Mouse (Mus musculus) midbrain, embryonic 12.5 days (tissue): ENCODE results near the gene Dgki. TPM values are rescaled to one million over a fixed set of nuclear protein-coding genes. Genes with fewer than 3 reads are reported as not detected.

ENCODE experiments used
- ATAC-seq: fragments of 200-750 bp; cut with Nextera tagmentation; 2 replicates; pipeline ENCODE4 v1.8.0; 2017; ENCODE audit warnings: low read depth, moderate TSS enrichment, moderate library complexity; ENCODE audit not compliant: low FRiP score
- H3K27ac ChIP-seq: fragments of 300-500 bp; sonication (generic); replicated peaks from 2 replicates; pipeline ENCODE4 v1.5.1; 2016; ENCODE audit warnings: mild to moderate bottlenecking
- H3K27me3 ChIP-seq: fragments of 300-500 bp; sonication (generic); 2 replicates; pipeline ENCODE4 v1.6.1; 2016; ENCODE audit warnings: mild to moderate bottlenecking
- H3K36me3 ChIP-seq: fragments of 300-500 bp; sonication (generic); 2 replicates; pipeline ENCODE4 v1.6.1; 2016
- H3K4me1 ChIP-seq: fragments of 300-500 bp; sonication (generic); 2 replicates; pipeline ENCODE4 v1.6.1; 2016
- H3K4me2 ChIP-seq: fragments of 300-500 bp; sonication (generic); replicated peaks from 2 replicates; pipeline ENCODE4 v1.6.1; 2016; ENCODE audit warnings: mild to moderate bottlenecking, moderate library complexity
- H3K4me3 ChIP-seq: fragments of 300-500 bp; sonication (generic); 2 replicates; pipeline ENCODE4 v1.5.1; 2016; ENCODE audit warnings: mild to moderate bottlenecking
- H3K9ac ChIP-seq: fragments of 300-500 bp; sonication (generic); replicated peaks from 2 replicates; pipeline ENCODE4 v1.6.1; 2016; ENCODE audit warnings: mild to moderate bottlenecking, moderate library complexity
- H3K9me3 ChIP-seq: fragments of 300-500 bp; sonication (generic); 2 replicates; pipeline ENCODE4 v1.6.1; 2016; ENCODE audit warnings: mild to moderate bottlenecking
- WGBS: fragments of 180-500 bp; shearing (Covaris S2); methylation state at CpG from one replicate; pipeline ENCODE4 v1.1.7; 2016; 5-methylcytosine and 5-hydroxymethylcytosine counted together
- polyA plus RNA-seq: library from polyadenylated mRNA; unstranded; fragments of >200 nt; fragmentation: Nextera tagmentation; extraction: Ambion mirVana; gene quantifications from 2 replicates; pipeline ENCODE4 v1.2.1, GENCODE M21; 2016

The Dgki gene
- polyA plus RNA-seq, 1 experiment from 2014 or later, result 4.3 TPM

DNA sequence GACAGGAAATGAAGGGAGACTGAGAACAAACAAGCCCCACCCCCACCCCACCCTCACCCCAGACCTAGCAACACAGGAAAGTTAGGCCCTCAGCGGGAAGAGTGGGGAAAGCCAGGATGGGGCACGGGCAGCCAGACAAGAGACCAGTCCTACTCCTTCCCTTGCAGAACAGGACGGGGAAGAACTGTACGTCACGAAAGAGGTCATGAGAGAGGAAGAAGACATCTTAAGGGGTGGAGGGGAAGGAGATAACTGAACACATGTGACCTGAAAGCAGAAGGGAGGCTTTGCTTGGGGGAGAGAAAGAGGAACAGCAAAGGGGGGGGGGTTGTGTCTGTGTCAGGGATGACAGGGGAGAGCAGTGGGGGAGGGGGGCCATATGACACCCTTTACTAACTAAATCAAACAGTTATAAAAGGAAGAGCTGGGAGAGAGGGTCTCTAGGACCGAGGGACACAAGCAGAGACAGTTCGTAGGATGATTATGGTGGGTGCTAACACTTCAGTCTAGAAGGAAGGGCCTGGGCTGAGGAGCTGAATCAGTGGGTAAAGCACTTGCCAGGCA lies 77.0 kb downstream of the Dgki start:
- H3K9me3 ChIP-seq, result no peaks in the 10 kb centered on the region
- H3K4me2 ChIP-seq, result no peak overlapping the region
- H3K27me3 ChIP-seq, result no peaks in the 10 kb centered on the region
- no peak overlapping the region for H3K27ac ChIP-seq
- H3K4me3 ChIP-seq, result no peak overlapping the region
- 74% methylated on average over 7 of the region's 7 CpGs for WGBS
- H3K9ac ChIP-seq, result no peak overlapping the region
- H3K4me1 ChIP-seq, result peaks cover 5% of the 10 kb centered on the region; the same call in 1 of the 2 replicates
- no peaks in the 10 kb centered on the region for H3K36me3 ChIP-seq
- no peak for ATAC-seq

GRCm38 (mm10) chr6:37222016-37222415 lies 78.0 kb downstream of the Dgki start:
- Histone ChIP-seq H3K9me3 (no peaks in the 10 kb centered on the region), H3K4me1 (peaks cover 5% of the 10 kb centered on the region; the same call in 1 of the 2 replicates), H3K4me2 (no peak overlapping the region), H3K27ac (no peak overlapping the region), H3K36me3 (no peaks in the 10 kb centered on the region), H3K9ac (no peak overlapping the region), H3K4me3 (no peak overlapping the region), H3K27me3 (no peaks in the 10 kb centered on the region)
- ATAC-seq, result no peak
- WGBS, result 47% methylated on average over 6 of the region's 6 CpGs

- Histone ChIP-seq H3K4me1 (peaks cover 21% of the 10 kb centered on the region), H3K27ac (no peak overlapping the region), H3K36me3 (no peaks in the 10 kb centered on the region), H3K4me3 (no peak overlapping the region), H3K9me3 (no peaks in the 10 kb centered on the region), H3K4me2 (no peak overlapping the region), H3K9ac (no peak overlapping the region), H3K27me3 (0 out of 2 replicates have a peak, but pooled peaks cover 5% of the 10 kb centered on the region)
- 65% methylated on average over 4 of the region's 4 CpGs for WGBS
- no peak for ATAC-seq
These were observed 80.9 kb downstream of the Dgki start for GRCm38 (mm10) chr6:37219110-37219509.

DNA sequence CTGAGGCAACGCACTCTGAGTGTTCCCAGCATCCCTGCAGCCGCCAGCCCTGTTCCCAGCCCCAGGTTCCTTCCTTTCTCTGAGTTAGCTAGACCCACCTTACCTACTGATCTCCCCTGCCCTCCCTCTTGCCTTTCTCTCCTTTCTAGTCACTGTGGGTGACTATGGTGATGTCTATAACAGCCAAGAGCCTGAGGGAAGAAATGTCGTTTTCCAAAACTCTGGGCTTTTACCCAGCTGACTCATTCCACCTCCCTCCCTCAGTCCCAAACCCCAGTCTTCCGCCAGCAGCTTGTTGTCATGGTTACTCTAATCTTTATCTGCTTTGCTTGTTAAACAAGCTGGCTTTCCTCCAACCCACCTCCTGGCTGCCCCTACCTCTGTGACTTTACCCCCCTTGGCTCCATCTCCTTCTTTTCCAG lies 83.6 kb downstream of the Dgki start:
- Histone ChIP-seq H3K27ac (no peak overlapping the region), H3K4me3 (no peak overlapping the region), H3K4me2 (no peak overlapping the region), H3K36me3 (no peaks in the 10 kb centered on the region), H3K27me3 (0 out of 2 replicates have a peak, but pooled peaks cover 5% of the 10 kb centered on the region), H3K9ac (no peak overlapping the region), H3K9me3 (no peaks in the 10 kb centered on the region), H3K4me1 (peaks cover 37% of the 10 kb centered on the region)
- ATAC-seq, result peak; percentile 73
- WGBS, result 31% methylated on average over 4 of the region's 4 CpGs

DNA sequence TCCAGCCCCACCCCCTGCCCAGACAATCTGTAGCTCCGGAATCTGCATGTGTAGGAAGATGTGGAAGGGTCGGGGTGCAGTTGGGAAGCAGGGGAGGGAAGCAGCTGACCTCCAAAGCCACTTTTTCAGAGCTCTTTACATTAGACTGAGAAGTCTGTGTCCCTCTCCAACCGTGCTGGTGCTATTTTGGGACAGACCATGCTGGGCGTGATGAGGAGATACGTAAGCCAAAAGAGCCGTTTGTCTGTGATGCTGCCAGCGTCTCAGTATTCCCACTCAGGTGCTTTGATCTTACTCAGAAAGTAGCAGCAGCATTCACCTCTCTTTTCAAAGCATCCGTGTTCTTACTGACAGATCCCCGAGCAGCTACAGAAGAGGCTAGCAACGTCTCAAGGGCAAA lies 84.3 kb downstream of the Dgki start:
- H3K9me3 ChIP-seq, result no peaks in the 10 kb centered on the region
- H3K27me3 ChIP-seq, result 0 out of 2 replicates have a peak, but pooled peaks cover 5% of the 10 kb centered on the region
- ATAC-seq, result no peak
- no peak overlapping the region for H3K4me2 ChIP-seq
- no peak overlapping the region for H3K27ac ChIP-seq
- H3K4me1 ChIP-seq, result peaks cover 41% of the 10 kb centered on the region
- H3K4me3 ChIP-seq, result no peak overlapping the region
- WGBS, result 32% methylated on average over 10 of the region's 10 CpGs
- H3K36me3 ChIP-seq, result no peaks in the 10 kb centered on the region
- H3K9ac ChIP-seq, result no peak overlapping the region

- no peak overlapping the region for H3K4me2 ChIP-seq
- no peak overlapping the region for H3K4me3 ChIP-seq
- no peak overlapping the region for H3K9ac ChIP-seq
- H3K27ac ChIP-seq, result no peak overlapping the region
- H3K4me1 ChIP-seq, result peaks cover 41% of the 10 kb centered on the region
- no peaks in the 10 kb centered on the region for H3K9me3 ChIP-seq
- ATAC-seq, result no peak
- 71% methylated on average over 4 of the region's 4 CpGs for WGBS
- H3K36me3 ChIP-seq, result no peaks in the 10 kb centered on the region
- H3K27me3 ChIP-seq, result 0 out of 2 replicates have a peak, but pooled peaks cover 5% of the 10 kb centered on the region
These were observed 87.1 kb downstream of the Dgki start for GRCm38 (mm10) chr6:37212930-37213329.

DNA sequence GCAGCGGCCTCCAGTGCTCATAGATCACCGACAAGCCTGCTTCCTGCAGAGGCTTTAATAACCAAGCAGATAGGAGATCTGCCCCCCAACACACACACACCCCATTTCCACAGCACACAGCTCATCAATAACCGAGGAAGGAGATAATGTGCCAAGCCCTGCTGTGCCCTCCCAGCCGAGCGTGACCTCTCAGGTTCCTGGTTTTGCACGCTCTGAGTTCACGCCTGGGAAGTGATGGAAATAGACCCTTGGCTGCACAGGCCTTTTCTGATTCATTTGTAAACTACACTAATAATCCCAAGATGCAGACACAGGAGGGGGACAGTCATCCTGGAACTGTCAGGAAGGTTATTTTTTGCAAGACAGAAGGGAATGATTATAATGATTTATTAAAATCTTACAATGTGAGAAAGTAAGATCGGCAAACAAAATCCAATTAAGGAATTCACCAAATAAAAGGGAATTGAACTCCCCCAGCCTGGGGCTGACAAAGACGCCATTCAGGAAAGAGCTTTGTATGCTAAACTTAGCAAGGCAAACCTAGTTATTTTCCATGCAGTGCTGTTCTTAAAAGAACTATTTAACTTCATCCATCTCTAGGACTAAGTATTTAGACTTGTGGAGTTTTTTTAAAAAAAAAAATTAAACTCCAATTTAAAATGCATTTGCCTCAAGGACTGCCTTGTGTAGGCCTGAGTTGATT lies 88.3 kb downstream of the Dgki start:
- H3K36me3 ChIP-seq, result no peaks in the 10 kb centered on the region
- no peak overlapping the region for H3K4me3 ChIP-seq
- WGBS, result 21% methylated on average over 9 of the region's 9 CpGs
- H3K27ac ChIP-seq, result peak overlapping the region; percentile 56
- no peaks in the 10 kb centered on the region for H3K9me3 ChIP-seq
- no peak overlapping the region for H3K4me2 ChIP-seq
- no peak overlapping the region for H3K9ac ChIP-seq
- ATAC-seq, result peak; percentile 24; the same call in 1 of the 2 replicates
- H3K27me3 ChIP-seq, result 0 out of 2 replicates have a peak, but pooled peaks cover 5% of the 10 kb centered on the region
- H3K4me1 ChIP-seq, result peaks cover 37% of the 10 kb centered on the region

GRCm38 (mm10) chr6:37202901-37203300 lies 97.1 kb downstream of the Dgki start:
- ATAC-seq, result no peak
- Histone ChIP-seq H3K36me3 (no peaks in the 10 kb centered on the region), H3K4me2 (no peak overlapping the region), H3K9ac (no peak overlapping the region), H3K4me3 (no peak overlapping the region), H3K27me3 (no peaks in the 10 kb centered on the region), H3K9me3 (no peaks in the 10 kb centered on the region), H3K27ac (no peak overlapping the region), H3K4me1 (no peaks in the 10 kb centered on the region)
- 65% methylated on average over 4 of the region's 4 CpGs for WGBS

DNA sequence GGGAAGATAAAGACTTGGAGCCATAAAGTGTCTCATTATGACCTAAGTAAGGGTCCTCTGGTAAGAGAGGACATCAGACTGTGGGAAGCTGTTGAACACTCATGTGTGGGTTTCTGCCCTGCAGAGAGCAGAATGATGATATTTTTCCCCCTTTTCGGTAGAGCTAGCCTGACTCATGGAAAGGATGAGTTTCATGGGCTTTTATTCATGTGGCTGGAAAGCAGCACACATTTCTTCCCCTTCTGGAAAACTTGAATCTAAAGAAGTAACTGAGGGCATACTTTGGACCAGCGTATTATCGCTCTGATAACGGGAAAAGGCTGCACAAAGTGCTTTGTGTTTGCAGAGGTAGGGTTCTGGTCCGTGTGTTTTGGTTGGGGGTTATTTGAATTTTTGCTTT lies 99.1 kb downstream of the Dgki start:
- H3K4me2 ChIP-seq, result no peak overlapping the region
- no peak for ATAC-seq
- 93% methylated on average over 5 of the region's 5 CpGs for WGBS
- no peaks in the 10 kb centered on the region for H3K27me3 ChIP-seq
- H3K36me3 ChIP-seq, result no peaks in the 10 kb centered on the region
- no peak overlapping the region for H3K9ac ChIP-seq
- H3K4me1 ChIP-seq, result no peaks in the 10 kb centered on the region
- no peaks in the 10 kb centered on the region for H3K9me3 ChIP-seq
- no peak overlapping the region for H3K4me3 ChIP-seq
- no peak overlapping the region for H3K27ac ChIP-seq

DNA sequence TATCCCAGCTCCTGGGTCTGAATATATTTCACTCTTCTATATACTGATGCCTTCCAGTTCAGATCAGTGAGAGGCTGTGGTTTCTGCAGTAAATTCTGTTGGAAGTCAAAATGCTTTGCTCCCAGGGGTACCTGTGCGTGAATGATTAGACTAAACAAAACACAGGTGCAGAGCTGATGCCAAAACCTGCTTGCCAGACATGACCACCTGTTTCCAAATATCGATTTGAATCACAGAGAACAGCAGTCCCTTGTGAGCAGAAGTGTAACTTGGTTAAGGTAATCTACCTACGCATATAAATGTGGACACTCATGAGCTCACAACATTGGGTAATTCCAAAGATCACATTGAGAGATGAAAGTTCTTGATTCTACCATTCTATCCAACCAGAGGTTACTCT lies 100.5 kb downstream of the Dgki start:
- Histone ChIP-seq H3K4me3 (no peak overlapping the region), H3K4me2 (no peak overlapping the region), H3K27me3 (no peaks in the 10 kb centered on the region), H3K36me3 (no peaks in the 10 kb centered on the region), H3K27ac (no peak overlapping the region), H3K4me1 (no peaks in the 10 kb centered on the region), H3K9ac (no peak overlapping the region), H3K9me3 (no peaks in the 10 kb centered on the region)
- 90% methylated on average over 3 of the region's 3 CpGs for WGBS
- no peak for ATAC-seq

DNA sequence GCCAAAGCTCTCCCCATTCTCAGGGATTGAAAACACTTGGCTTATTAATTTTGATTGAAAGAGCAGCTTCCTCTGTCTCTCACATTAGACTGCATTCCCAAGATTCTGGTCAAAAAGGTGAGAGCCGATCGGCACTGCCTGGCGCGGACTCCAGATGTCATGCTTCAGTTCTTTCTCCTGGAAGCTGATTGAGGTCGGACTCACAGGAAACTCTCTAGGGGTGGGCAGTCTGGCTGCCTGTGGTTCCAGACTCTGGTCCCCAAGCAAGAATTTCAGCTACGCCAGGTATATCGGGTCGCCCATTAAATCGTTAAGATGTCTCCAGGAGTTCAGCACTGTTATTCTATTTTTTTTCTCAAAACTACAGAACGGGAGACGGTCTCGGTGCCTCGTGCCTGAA lies 102.2 kb downstream of the Dgki start:
- ATAC-seq, result no peak
- no peak overlapping the region for H3K27ac ChIP-seq
- WGBS, result 74% methylated on average over 13 of the region's 13 CpGs
- H3K4me2 ChIP-seq, result no peak overlapping the region
- H3K9ac ChIP-seq, result no peak overlapping the region
- H3K36me3 ChIP-seq, result no peaks in the 10 kb centered on the region
- no peaks in the 10 kb centered on the region for H3K9me3 ChIP-seq
- H3K4me1 ChIP-seq, result no peaks in the 10 kb centered on the region
- H3K4me3 ChIP-seq, result no peak overlapping the region
- H3K27me3 ChIP-seq, result no peaks in the 10 kb centered on the region

- ATAC-seq, result no peak
- H3K27me3 ChIP-seq, result no peaks in the 10 kb centered on the region
These were observed 103.1 kb downstream of the Dgki start for GRCm38 (mm10) chr6:37196870-37197269.

More at GRCm38 (mm10) chr6:37196870-37197269, 103.1 kb downstream of the Dgki start:
- Histone ChIP-seq H3K9ac (no peak overlapping the region), H3K4me1 (no peaks in the 10 kb centered on the region), H3K27ac (no peak overlapping the region), H3K9me3 (no peaks in the 10 kb centered on the region), H3K4me2 (no peak overlapping the region), H3K36me3 (no peaks in the 10 kb centered on the region), H3K4me3 (no peak overlapping the region)
- WGBS, result 90% methylated on average over 5 of the region's 5 CpGs
